Mouse (Mus musculus): ENCODE measurements around the gene Dhrs3. TPM values are rescaled to one million over a fixed set of nuclear protein-coding genes. Genes with fewer than 3 reads are reported as not detected.

The Dhrs3 gene
- total RNA-seq, 2 experiments from 2014 or later, result 59.5 to 63.7 TPM

DNA sequence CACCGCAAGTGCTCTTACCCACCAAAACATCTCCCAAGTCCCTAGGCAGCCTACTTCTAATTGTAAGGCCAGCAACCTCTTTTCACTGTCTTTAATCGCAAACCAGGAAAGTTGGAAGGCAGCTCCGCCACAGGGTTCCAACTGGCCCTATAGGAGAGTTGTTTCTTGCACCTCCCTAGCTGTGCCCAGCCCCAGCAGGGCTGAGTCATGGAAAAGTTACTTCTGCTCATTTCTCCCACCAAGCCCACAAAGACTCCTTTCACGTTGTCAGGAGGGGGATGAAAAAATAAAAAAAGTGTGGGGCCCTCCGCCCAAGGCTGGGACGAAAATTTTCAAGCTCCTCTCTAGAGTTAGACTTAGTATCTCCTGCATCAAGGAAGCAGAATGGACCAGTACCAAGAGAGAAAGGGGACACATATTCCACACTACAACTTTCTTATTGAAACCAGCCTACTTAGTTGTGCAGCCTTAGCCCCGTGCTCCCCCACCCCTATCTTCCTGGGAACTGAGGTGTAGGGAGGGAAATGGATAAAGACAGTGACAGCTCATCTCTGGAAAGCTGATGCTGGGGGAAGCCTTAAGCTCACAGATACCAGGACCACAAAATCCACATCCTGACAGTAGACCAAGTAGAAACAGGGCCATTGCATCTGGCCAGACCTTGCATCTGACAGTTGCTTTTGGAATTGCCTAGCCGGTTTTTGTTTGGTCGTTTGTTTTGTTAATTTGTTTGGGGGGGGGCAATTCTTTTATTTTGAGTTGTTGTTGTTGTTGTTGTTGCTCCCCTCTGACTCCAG, 2.9 kb upstream of the Dhrs3 start:
- peak overlapping the region; percentile 95 for H3K27ac ChIP-seq
- TF ChIP-seq CTCF (IDR thresholded peaks at IDR 0.05), result no peak
- intact Hi-C loops (cut with DNase I), result loop anchor here (1.0 to 5.0 kb wide), 6 partner anchors 61 to 398 kb away; partner anchors contain the start of gene Vps13d
- no peak overlapping the region for H3K4me3 ChIP-seq
- DNase-seq, result no peak

DNA sequence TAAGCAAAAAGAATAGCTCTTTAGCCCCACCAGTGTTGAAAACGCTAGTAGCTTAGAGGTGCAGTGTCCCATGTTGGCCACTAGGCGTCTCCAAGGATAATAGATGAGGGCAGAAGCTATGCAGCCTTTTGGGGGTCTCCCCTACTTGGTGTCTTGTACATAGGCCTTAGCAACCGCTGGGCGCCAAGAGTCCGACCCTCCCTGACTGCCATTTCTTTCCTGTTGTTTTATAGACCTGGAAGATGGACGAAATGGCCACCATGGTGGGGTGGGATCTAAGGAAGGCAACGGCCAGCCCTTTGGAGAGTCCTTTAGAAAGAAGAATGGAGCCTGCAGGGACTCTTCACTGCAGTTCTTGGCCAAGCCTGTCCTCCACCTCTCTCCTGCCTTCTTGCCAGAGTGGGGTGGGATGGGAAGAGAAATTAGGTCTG, 1.9 kb upstream of the Dhrs3 start:
- no peak; the same call in 1 of the 2 replicates for TF ChIP-seq CTCF (IDR thresholded peaks at IDR 0.05)
- peak; percentile 57 for DNase-seq
- intact Hi-C loops (cut with DNase I), result loop anchor here (1.0 to 5.0 kb wide), 6 partner anchors 60 to 397 kb away; partner anchors contain the start of gene Vps13d
- peak overlapping the region; percentile 95 for H3K27ac ChIP-seq
- peak overlapping the region; percentile 96 for H3K4me3 ChIP-seq

DNA sequence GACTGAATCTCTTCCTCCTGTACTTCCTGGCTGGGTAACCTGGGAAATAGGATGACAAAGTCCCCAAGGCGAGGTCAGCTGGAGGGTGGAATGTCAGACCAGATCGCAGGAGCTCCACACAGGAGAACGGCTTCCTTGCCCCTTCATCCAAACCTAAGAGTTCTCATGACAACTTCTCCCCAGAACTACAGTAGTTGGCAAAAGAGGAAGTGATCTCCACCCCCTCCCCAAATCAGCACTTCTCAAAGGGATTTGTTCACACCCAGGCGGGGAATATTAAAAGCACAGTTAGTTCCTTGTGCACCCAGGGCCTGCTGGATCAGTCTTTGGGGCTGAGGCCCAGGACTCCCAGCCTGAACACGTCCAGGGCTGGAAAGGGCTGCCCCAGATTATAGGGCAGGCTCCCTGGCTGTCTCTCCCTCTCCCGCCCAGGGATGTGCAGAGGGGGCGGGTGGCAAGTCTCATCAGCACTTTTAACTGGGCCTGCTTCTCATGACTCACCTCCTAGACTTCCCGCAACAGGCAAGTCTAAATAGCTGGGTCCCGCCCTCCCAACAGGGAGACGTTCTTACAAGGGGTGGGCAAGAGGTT, 1.4 kb upstream of the Dhrs3 start:
- Histone ChIP-seq H3K27ac (peak overlapping the region; percentile 95), H3K4me3 (peak overlapping the region; percentile 96)
- TF ChIP-seq CTCF (IDR thresholded peaks at IDR 0.05), result no peak
- intact Hi-C loops (cut with DNase I), result loop anchor here (2.0 to 5.0 kb wide), 5 partner anchors 60 to 396 kb away; partner anchors contain the start of gene Vps13d
- DNase-seq, result peak; percentile 79

DNA sequence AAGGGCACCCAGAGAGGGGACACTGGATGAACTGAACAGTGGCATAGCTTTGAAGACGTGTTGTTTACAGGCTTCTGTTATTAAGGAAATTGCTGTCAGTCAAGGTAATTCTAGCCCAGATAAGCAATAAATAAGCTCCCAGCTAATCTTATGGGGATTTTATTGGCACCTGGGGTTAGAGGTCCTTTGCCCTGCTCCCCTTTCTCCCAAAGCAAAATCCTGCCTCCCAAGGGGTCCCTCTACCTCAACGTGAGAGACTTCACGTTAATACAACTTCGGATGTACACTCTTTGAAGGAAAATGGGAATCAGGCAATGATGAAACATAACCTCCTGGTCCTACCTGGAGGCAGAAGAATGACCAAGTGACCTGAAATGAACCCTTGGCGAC, 889 bp upstream of the Dhrs3 start:
- no peak for TF ChIP-seq CTCF (IDR thresholded peaks at IDR 0.05)
- Histone ChIP-seq H3K27ac (peak overlapping the region; percentile 95), H3K4me3 (peak overlapping the region; percentile 96)
- intact Hi-C loops (cut with DNase I), result loop anchor here (1.0 to 5.0 kb wide), 7 partner anchors 39 to 396 kb away; partner anchors contain the start of gene Vps13d
- DNase-seq, result no peak

DNA sequence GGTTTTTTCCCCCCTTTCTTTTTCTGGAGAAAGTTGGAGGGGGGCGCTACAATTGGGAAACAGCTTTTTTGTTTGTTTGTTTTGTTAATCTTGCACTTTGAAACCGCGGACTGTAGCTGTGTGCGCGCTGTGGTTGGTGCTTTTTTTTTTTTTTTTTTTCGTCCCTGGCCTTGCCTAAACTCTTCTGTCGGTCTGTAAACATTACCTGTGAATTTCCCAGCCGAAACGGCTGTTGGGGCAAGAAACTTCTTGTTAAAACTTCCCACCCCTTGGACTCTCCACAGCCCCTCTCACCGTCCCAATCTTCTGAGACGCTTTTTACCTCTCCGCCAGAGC, 278 bp downstream of the Dhrs3 start:
- H3K4me3 ChIP-seq, result peak overlapping the region; percentile 96
- H3K27ac ChIP-seq, result peak overlapping the region; percentile 95
- intact Hi-C loops (cut with DNase I), result loop anchor here (1.0 to 5.0 kb wide), 4 partner anchors 38 to 394 kb away; no protein-coding TSS in a partner anchor
- DNase-seq, result no peak
- no peak for TF ChIP-seq CTCF (IDR thresholded peaks at IDR 0.05)

DNA sequence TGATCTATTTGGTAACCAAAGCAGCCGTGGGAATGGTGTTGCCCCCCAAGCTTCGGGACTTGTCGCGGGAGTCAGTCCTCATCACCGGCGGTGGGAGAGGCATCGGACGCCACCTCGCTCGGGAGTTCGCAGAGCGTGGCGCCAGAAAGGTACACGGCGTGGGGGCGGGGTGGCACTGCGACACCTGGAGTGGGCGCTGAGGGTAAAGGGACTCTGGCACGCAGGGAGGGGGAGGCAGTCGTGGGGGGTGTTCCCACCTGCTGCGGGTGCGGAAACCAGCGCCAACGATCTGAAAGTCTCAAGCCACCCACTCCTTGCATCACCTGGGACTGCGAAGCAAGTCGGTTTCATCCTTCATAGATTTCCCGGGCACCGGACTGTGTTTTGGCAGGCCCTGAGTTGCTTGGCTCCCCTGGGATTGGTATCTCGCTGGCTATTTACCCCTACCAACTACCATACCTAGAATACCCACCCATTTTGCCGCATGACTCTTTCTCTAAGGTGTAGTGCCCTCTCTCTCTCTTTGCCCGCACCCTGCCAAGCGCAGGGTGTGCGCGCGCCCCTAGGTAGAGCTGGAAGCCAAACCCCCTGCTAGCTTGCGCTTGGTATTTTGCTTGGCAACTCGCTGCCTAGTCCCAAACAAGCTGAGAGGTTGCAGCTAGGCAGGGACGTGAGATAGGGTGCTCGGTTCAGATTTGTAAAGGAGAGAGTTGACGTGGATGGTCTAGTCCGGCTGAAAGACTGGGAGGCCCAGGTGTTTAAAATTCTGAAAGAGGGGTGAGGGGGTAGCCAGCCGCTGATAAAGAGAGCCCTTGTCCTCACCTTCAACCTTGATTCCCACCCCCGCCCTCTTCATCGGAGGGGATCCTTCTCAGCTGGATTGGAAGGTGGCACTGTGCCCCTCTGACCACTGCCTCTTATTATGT, 1.2 kb downstream of the Dhrs3 start:
- peak overlapping the region; percentile 95 for H3K27ac ChIP-seq

DNA sequence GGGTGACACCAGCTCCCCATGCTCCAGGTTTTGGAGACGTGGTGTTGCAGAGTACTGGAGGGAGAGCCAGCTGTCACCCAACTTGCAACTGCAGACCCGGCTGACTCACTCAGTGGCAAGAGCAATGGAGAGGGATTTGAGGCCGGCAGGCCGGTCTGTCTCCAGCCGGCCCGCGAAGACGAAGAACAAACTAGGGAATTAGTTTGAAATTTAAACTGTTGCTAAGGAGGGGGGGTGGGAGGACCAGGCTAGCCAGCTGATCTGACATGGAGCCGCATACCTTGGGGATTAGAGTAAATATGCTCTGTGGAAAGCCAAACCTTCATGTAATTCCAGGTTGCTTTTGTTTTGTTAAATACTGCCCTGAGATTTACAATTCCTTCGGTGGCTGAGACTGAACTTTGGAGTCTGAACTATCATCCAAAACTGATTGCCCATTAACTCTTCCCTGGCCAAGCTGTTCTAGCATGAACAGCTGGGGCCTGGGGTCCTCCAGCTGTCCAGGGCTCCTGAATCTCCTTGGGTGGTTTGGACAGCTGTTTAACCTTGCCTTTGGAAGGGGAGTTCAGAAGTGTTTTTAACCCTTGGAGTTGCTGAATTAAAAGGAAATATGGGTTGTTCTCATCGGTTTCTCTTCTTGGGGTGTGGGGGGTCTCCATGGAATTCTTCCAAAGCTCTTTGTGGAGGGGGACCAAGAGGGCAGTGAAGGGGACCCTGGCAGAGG, 2.0 kb downstream of the Dhrs3 start:
- H3K27ac ChIP-seq, result peak overlapping the region; percentile 95
- intact Hi-C loops (cut with DNase I), result loop anchor here (5.0 kb wide), 2 partner anchors 233 to 393 kb away; no protein-coding TSS in a partner anchor
- peak overlapping the region; percentile 96 for H3K4me3 ChIP-seq
- TF ChIP-seq CTCF (IDR thresholded peaks at IDR 0.05), result no peak
- DNase-seq, result peak; percentile 65

More for the DNA sequence above, 1.2 kb downstream of the Dhrs3 start:
- DNase-seq, result peak; percentile 73
- intact Hi-C loops (cut with DNase I), result loop anchor here (2.0 to 5.0 kb wide), 3 partner anchors 37 to 393 kb away; no protein-coding TSS in a partner anchor
- no peak for TF ChIP-seq CTCF (IDR thresholded peaks at IDR 0.05)
- H3K4me3 ChIP-seq, result peak overlapping the region; percentile 96

DNA sequence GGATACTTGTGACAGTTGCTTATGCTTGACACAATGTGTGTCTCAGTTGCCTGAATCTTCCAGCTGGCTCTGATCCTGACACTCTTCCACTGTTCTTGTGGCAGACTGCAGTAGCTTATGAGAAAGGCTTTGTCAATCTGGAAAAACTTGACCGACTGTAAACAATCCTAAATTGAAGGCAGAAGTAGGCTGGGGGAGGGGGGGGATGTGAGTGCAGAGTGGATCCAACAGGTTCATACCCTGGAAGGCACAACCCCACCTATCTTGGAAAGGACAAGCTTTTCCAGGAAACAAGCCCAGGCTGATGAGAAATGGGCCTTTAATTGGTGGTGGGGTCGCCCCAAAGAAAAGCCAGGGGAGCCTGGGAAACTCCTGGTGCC, 2.6 kb downstream of the Dhrs3 start:
- no peak for TF ChIP-seq CTCF (IDR thresholded peaks at IDR 0.05)
- no peak for DNase-seq
- intact Hi-C loops (cut with DNase I), result no loop called here
- H3K27ac ChIP-seq, result peak overlapping the region; percentile 95
- H3K4me3 ChIP-seq, result peak overlapping the region; percentile 96

DNA sequence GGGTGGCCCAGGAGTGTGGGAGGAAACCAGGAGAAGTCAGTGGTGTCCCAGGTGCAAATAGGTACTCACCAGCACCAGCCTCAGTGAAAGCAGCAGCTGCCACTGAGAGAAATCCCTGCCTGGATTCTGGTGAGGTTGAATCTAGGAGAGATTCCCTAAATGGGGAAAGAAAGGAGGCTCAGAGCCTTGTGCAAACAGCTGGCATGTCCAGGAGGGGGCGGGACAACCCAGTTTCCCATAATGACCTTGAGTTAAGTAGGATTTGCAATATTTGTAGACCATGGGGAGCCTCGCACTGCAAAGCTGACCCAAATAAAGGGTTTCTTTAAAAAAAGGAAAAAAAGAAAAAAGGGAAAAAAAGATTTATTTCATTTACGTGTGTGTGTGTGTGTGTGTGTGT, 3.7 kb downstream of the Dhrs3 start:
- peak overlapping the region; percentile 81 for H3K27ac ChIP-seq
- TF ChIP-seq CTCF (IDR thresholded peaks at IDR 0.05), result peak; percentile 64
- peak overlapping the region; percentile 61 for H3K4me3 ChIP-seq
- intact Hi-C loops (cut with DNase I), result no loop called here
- peak; percentile 77 for DNase-seq

DNA sequence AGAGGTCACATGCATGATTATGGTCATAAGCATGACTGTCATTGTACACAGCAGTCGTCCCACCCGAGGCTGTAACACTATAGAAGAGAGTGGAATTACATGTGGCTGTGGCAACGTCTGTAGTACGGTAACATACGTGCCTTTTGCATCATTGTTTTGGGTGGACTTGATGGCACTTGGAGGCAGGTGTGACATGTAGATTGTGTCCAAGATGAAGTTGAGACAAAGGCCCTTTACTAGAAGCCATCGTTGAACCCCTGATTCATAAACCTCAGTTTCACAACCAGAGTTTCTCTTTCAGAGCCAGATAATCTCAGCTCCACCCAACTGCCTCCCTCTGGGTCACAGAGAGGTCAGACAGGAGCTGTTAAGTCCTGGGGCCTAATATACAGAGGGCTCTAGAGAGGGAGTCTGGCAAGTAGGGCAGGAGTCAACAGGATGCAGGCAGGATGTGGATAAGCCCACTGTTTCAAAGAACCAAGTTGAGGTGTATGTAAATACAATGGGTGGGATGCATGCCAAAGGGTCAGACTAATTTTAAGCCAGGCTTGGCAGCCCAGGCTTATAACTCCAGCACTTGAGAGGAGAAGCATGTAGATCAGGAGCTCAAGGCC, 5.5 kb downstream of the Dhrs3 start:
- intact Hi-C loops (cut with DNase I), result no loop called here
- Histone ChIP-seq H3K4me3 (peak overlapping the region; percentile 61), H3K27ac (peak overlapping the region; percentile 88)
- no peak for TF ChIP-seq CTCF (IDR thresholded peaks at IDR 0.05)
- peak; percentile 48 for DNase-seq

DNA sequence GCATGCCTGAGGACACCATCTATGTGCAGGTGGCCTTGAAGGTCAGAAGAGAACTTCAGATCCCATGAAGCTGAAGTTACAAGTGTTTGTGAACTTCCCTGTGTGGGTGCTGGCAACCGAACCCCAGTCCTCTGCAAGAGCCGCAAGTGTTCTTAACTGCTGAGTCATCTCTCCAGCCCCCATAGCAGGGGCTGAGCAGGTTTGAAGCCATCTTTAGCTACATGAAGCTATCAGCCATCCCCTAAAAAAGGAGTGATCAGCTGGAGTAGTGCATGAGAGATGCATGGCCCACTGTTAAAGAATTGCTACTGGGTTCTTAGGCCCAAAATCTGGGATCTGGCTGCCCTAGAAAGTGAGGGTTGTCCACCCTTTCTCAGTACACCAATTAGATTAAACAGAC, 6.1 kb downstream of the Dhrs3 start:
- Histone ChIP-seq H3K4me3 (peak overlapping the region; percentile 61), H3K27ac (peak overlapping the region; percentile 88)
- intact Hi-C loops (cut with DNase I), result no loop called here
- TF ChIP-seq CTCF (IDR thresholded peaks at IDR 0.05), result no peak
- DNase-seq, result no peak

All from gastrocnemius, adult 2 months (tissue).